Mouse (Mus musculus) cerebellum, postnatal 14 days (tissue): ENCODE measurements at regions not wholly inside any gene's neighbourhood (a gene's known extent, or its start where the extent isn't known, plus 50 kb on each side); places are given as distances from the start of the nearest gene placed in this dataset.
A peak's percentile ranks its signal among the peaks of the same experiment; 100 is the strongest.

Experiments
- DNase-seq, 2 experiments: peaks; one replicate each; pipeline ENCODE4 v3.0.0; 2021; ENCODE audit warnings: mixed read lengths in 2 of 2

DNA sequence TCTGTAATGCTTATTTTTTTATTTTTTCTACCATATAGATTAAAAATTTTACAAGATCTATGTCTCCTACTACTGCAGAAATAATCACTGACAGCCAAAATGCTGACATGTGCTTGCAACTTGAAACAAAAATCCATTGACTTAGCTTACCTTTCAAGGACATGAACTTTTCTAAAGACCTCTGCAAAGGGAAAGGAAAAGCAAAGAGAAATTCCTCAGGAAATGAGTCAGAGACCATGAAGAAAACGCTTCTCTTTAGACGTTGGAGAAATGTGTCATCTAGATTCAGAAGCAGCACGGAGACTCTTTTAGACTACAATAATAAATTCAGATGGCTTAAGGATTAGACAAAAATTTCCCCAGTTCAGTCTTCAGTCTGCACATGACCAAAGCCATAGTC, 2188.6 kb upstream of the Tenm3 start:
- no peak for DNase-seq

DNA sequence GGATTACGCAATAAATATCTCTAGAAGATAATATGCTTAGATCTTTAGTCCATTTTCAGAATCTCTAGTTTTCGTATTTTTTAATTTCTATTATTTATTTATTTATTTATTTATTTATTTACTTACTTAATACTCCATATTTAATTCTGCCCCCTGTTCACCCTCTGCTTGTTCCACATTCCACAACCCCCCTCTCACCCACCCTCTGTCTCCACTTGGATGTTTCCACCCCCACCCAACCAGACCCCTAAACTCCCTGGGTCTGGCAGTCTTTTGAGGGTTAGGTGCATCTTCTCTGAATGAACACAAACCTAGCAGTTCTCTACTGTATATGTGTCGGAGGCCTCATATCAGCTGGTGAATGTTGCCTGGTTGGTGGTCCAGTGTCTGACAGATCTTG, 2166.8 kb upstream of the Tenm3 start:
- DNase-seq: no peak

DNA sequence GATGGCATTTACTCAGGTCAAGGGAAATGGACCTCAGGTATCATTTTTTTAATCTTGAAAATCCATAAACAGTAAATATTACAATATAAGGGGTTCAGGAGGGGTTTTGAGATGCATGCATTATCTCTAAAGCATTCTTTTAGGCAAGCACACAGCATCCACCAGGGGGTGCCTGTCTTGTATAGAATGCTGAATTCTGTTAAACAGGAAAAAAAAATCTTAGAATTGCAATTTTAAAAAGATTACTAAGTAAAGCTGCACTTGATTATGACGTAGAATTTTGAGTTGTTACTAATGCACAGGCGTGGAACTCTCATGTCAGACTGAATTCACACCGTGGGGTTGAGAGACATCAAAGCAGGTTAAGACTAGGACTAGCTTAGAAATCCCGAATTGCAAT, 2123.6 kb upstream of the Tenm3 start:
- peak; percentile 40 to 58 for DNase-seq

DNA sequence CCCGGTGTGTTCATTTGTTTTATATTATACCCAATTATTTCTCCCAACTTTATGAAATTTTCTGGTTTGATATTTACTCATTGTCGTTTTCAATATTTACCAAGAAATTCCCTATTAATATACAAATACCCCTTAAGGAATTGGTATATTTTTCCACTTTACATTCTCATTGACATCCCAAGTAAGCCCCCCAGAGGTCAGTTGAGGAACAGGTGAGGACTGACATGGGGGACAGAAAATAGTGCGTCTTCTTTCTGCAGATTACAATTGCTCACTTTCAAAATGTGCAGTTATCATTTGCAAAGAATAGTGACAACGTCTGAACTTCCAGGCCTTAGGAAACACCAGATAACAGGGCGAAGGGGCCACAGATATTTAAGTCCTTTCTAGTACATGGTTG, 2073.8 kb upstream of the Tenm3 start:
- peak; percentile 12 to 23 for DNase-seq

- DNase-seq: no peak
These were observed 2073.0 kb upstream of the Tenm3 start for GRCm38 (mm10) chr8:50916733-50917113.

DNA sequence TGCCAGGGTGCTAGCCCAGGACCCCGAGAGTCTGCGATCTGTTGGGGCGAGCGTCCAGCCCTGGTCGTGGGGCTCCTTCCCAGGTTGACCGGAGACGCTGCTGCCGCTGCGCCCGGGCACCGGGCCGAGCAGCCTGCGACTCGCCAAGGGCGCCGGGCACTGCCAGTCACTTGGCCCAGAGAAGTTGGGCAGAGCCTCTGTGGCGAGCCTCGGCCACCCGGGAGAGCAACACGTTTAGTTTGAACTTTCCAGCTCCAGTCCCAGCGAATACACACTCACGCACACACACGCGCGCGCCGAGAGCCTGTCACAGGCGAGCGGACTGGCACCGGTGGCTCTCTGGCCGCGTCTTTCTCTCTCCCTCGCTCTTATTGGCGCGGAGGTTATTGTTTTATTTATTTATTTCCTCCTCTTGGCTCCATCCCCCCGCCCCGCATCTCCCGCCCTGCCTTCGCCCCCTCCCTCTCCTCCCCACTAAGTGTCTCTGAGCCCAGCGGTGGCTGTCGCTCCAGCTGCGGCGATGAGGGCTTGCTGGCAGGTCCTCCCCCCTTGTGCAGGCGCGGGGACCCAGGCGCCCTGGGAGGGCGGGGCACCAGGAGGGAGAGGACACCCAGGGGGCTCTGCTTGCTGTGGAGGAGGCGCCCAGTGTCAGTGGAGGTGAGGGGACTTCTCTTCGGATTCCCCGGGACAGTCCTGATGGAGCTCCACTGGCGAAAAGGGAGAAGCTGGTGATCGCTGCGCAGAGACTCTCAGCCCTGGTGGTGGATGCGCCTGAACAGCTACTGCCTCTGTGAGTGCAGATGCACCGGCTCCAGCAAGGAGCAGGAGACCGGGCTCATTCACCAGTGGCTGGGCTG, 2072.4 kb upstream of the Tenm3 start:
- DNase-seq: peak; percentile 71 to 84

DNA sequence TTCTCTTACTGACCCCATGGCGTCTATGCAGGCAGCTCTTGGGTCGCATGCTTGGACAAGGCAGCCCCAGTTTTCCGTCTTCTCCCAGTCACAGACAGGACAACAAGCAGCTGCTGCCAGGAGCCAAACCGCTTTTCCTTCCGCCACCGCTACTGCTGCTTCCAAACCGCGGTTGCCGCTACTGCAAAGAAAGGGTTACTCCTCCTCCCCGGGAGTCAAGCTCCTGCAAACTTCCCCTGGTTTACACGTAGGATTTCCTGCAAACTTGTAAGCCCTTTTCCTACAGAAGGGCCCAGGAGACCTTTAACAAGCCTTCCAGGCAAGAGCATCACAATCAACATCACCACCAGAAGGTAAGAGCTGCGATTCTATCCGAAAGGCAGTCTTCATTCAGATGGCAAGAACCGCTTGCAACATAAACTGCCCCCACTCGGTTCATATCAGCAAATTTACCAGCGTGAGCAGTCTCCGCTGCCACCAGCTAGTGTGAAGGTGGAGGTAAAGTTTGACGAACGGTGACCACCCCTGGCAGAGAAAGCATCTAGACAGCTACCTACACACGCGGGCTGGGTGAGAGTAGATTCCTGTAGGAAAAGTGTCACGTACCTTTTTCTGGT, 2071.6 kb upstream of the Tenm3 start:
- peak in 1 of 2 experiments; percentile 33 for DNase-seq

DNA sequence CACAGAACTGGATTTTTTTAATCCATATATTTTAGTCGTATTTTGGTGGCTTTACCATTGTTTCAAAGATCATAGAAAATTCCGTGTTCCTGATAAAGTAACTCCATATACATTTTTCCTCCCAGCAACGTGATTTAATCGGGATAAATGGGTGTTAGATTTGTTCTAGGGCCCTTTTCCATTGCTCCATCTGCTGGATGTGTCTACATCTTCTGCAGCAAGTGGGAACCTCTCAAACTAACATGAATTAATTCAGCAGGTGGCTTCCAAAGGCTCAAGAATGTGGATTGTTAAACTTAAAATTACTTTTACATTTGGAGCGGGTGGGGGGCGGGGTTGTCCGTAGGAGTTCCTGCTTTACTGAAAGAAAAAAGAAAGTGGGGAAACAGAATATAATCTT, 2070.9 kb upstream of the Tenm3 start:
- peak in 1 of 2 experiments; percentile 6 for DNase-seq

DNA sequence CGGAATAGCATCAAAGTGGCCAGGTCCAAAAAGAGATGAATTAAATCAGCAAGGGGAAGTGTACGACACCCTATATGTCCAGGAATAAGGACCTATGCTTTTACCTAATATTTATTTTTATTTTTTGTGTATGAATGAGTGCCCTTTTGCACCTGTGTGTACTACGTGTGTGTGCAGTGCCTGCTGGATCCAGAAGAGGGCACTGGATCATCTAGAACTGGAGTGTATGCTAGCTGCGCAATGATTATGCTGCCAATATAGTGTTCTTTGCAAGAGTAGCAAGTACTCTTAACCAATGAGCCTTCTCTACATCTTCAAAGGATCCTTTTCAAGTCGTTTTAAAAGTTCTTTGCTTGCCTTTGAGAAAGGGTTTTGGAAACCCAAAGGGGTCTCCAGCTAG, 2034.4 kb upstream of the Tenm3 start:
- no peak for DNase-seq
